Mouse (Mus musculus): Measurements from ENCODE around the gene Gm14744.
"Not testable (repeated sequence)": the region's sequence is repeated elsewhere in the genome, so short reads cannot be mapped to it uniquely, and the experiment has no call there.

Gm14744 gene

GRCm38 (mm10) chrX:77864458-77864857 is at the start of gene Gm14744:
Gm14744 (plus strand) TSS chrX:77864758.
- not testable (repeated sequence) for DNase-seq

GRCm38 (mm10) chrX:77853523-77853922 is 11.0 kb upstream of the Gm14744 start, which contains the start of gene Pbsn:
Pbsn (minus strand) TSS chrX:77853623.
- DNase-seq: no peak

- DNase-seq: not testable (repeated sequence)
These were observed 15.5 kb downstream of the Gm14744 start for GRCm38 (mm10) chrX:77880033-77880432.

All from lung, postnatal 14 days (tissue).